19 mouse cellular contexts compared by ENCODE assay signal in the genomic region with DNA sequence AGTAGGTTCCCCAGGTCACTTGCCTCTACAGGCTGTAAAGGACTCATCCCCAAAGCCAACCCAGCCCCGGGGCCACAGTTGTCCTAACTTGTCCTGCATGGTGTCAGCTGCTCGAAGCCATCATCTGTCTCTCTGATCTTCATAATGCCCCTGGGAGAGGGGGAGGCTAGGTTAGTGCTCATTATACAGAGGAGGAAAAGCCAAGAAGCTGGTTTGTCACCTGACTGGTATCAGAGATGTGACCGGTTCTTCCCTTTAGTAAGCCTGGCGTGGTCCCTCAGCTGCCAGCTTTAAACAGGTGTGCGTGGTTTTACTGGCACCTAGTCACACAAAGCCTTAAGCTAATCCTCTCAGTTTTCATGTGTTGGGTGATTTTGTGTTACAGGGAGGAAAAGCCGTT.
"Had no signal": no experiment of that assay in that cellular context is flagged by ENCODE, and none has a peak within 500 bp of the region (broad histone marks: within the 10 kb centered on the region; RNA-seq: fewer than 3 reads in every experiment).

No protein-coding gene starts in this region.

- H3K27me3 ChIP-seq: limb, embryonic 15.5 days; midbrain, embryonic 13.5 days; neural tube, embryonic 12.5 days; neural tube, embryonic 15.5 days had no signal

- H3K27ac ChIP-seq: limb, embryonic 15.5 days; liver, embryonic 14.5 days; macrophage; midbrain, embryonic 13.5 days; neural tube, embryonic 12.5 days; neural tube, embryonic 15.5 days had no signal

- ATAC-seq: liver, postnatal 0 days; lung, postnatal 0 days; midbrain, embryonic 13.5 days had no signal

- H3K9ac ChIP-seq: limb, embryonic 15.5 days; liver, embryonic 14.5 days; liver, postnatal 0 days; lung, embryonic 14.5 days; midbrain, embryonic 13.5 days; neural tube, embryonic 12.5 days; neural tube, embryonic 15.5 days had no signal

- H3K4me2 ChIP-seq: limb, embryonic 15.5 days; liver, embryonic 11.5 days; lung, embryonic 14.5 days; midbrain, embryonic 13.5 days; neural tube, embryonic 12.5 days; neural tube, embryonic 15.5 days had no signal

- H3K9me3 ChIP-seq: limb, embryonic 15.5 days; midbrain, embryonic 13.5 days; neural tube, embryonic 12.5 days; neural tube, embryonic 15.5 days had no signal

- DNase-seq: kidney, adult 18-20 months; kidney, adult 9 months; kidney, postnatal 14 days; kidney, postnatal 4 days; left cerebral cortex, postnatal 4 days; liver, postnatal 0 days; lung, embryonic 14.5 days; right cerebral cortex, adult 18-20 months; right cerebral cortex, postnatal 14 days; thymus, adult 18-20 months; thymus, postnatal 36 days had no signal

- H3K4me3 ChIP-seq: limb, embryonic 15.5 days; midbrain, embryonic 13.5 days; neural tube, embryonic 12.5 days; neural tube, embryonic 15.5 days had no signal
